Mouse (Mus musculus): ENCODE results near the gene Podxl. TPM values are rescaled to one million over a fixed set of nuclear protein-coding genes. Genes with fewer than 3 reads are reported as not detected.

Podxl gene
- polyA plus RNA-seq, 1 experiment from 2014 or later = 16.9 TPM

- ATAC-seq (replicated peaks; ENCODE audit: extremely low read depth, insufficient read depth, low FRiP score) = no peak
- no peak overlapping the region for H3K9ac ChIP-seq (ENCODE audit: low read length)
- 0 out of 2 replicates have a peak, but pooled peaks cover 4% of the 10 kb centered on the region for H3K27me3 ChIP-seq (ENCODE audit: control insufficient read depth, insufficient read depth, low read length)
- no peak overlapping the region for H3K27ac ChIP-seq (ENCODE audit: low read length)
- WGBS = 34% methylated on average over 13 of the region's 13 CpGs
- H3K4me1 ChIP-seq (ENCODE audit: control insufficient read depth, insufficient read depth, low read length) = peaks cover 8% of the 10 kb centered on the region
- H3K4me3 ChIP-seq (ENCODE audit: low read length) = no peak overlapping the region
- peak overlapping the region; percentile 47; the same call in 1 of the 2 replicates for H3K4me2 ChIP-seq (ENCODE audit: low read depth, low read length)
- H3K9me3 ChIP-seq (replicated peaks; ENCODE audit: control insufficient read depth, low read length) = no peaks in the 10 kb centered on the region
- no peaks in the 10 kb centered on the region for H3K36me3 ChIP-seq (ENCODE audit: control insufficient read depth, insufficient read depth)
Observed at GRCm38 (mm10) chr6:31560138-31560959, 3.4 kb downstream of the Podxl start.

- ATAC-seq (replicated peaks; ENCODE audit: extremely low read depth, insufficient read depth, low FRiP score) = no peak
- 87% methylated on average over 7 of the region's 7 CpGs for WGBS
- no peaks in the 10 kb centered on the region for H3K9me3 ChIP-seq (replicated peaks; ENCODE audit: control insufficient read depth, low read length)
- H3K9ac ChIP-seq (ENCODE audit: low read length) = no peak overlapping the region
- H3K27me3 ChIP-seq (ENCODE audit: control insufficient read depth, insufficient read depth, low read length) = no peaks in the 10 kb centered on the region
- no peak overlapping the region for H3K4me2 ChIP-seq (ENCODE audit: low read depth, low read length)
- no peaks in the 10 kb centered on the region for H3K4me1 ChIP-seq (ENCODE audit: control insufficient read depth, insufficient read depth, low read length)
- no peak overlapping the region for H3K27ac ChIP-seq (ENCODE audit: low read length)
- no peak overlapping the region for H3K4me3 ChIP-seq (ENCODE audit: low read length)
- no peaks in the 10 kb centered on the region for H3K36me3 ChIP-seq (ENCODE audit: control insufficient read depth, insufficient read depth)
Observed at GRCm38 (mm10) chr6:31556460-31557100, 7.2 kb downstream of the Podxl start.

GRCm38 (mm10) chr6:31550876-31551532 lies 12.8 kb downstream of the Podxl start:
- Histone ChIP-seq H3K36me3 (ENCODE audit: control insufficient read depth, insufficient read depth) (no peaks in the 10 kb centered on the region), H3K4me1 (ENCODE audit: control insufficient read depth, insufficient read depth, low read length) (peaks cover 19% of the 10 kb centered on the region), H3K9me3 (replicated peaks; ENCODE audit: control insufficient read depth, low read length) (no peaks in the 10 kb centered on the region), H3K9ac (ENCODE audit: low read length) (no peak overlapping the region), H3K27me3 (ENCODE audit: control insufficient read depth, insufficient read depth, low read length) (no peaks in the 10 kb centered on the region), H3K4me2 (ENCODE audit: low read depth, low read length) (no peak overlapping the region), H3K4me3 (ENCODE audit: low read length) (no peak overlapping the region), H3K27ac (ENCODE audit: low read length) (no peak overlapping the region)
- no peak for ATAC-seq (replicated peaks; ENCODE audit: extremely low read depth, insufficient read depth, low FRiP score)
- WGBS = 72% methylated on average over 22 of the region's 22 CpGs

- 24% methylated on average over 5 of the region's 5 CpGs for WGBS
- ATAC-seq (replicated peaks; ENCODE audit: extremely low read depth, insufficient read depth, low FRiP score) = peak; percentile 92
- no peaks in the 10 kb centered on the region for H3K27me3 ChIP-seq (ENCODE audit: control insufficient read depth, insufficient read depth, low read length)
- no peak overlapping the region for H3K4me3 ChIP-seq (ENCODE audit: low read length)
- H3K9me3 ChIP-seq (replicated peaks; ENCODE audit: control insufficient read depth, low read length) = no peaks in the 10 kb centered on the region
- no peaks in the 10 kb centered on the region for H3K36me3 ChIP-seq (ENCODE audit: control insufficient read depth, insufficient read depth)
- peaks cover 21% of the 10 kb centered on the region for H3K4me1 ChIP-seq (ENCODE audit: control insufficient read depth, insufficient read depth, low read length)
- no peak overlapping the region; the same call in 1 of the 2 replicates for H3K9ac ChIP-seq (ENCODE audit: low read length)
- no peak overlapping the region for H3K4me2 ChIP-seq (ENCODE audit: low read depth, low read length)
- H3K27ac ChIP-seq (ENCODE audit: low read length) = peak overlapping the region; percentile 59
Observed at GRCm38 (mm10) chr6:31549361-31550051, 14.3 kb downstream of the Podxl start.

- H3K9ac ChIP-seq (ENCODE audit: low read length) = peak overlapping the region; percentile 34
- peak overlapping the region; percentile 31; the same call in 1 of the 2 replicates for H3K4me2 ChIP-seq (ENCODE audit: low read depth, low read length)
Observed at GRCm38 (mm10) chr6:31544318-31544717, 19.5 kb downstream of the Podxl start.

GRCm38 (mm10) chr6:31540018-31540417 lies 23.8 kb downstream of the Podxl start:
- 72% methylated on average over 6 of the region's 6 CpGs for WGBS
- no peak for ATAC-seq (replicated peaks; ENCODE audit: extremely low read depth, insufficient read depth, low FRiP score)
- no peaks in the 10 kb centered on the region for H3K36me3 ChIP-seq (ENCODE audit: control insufficient read depth, insufficient read depth)

More at GRCm38 (mm10) chr6:31544318-31544717, 19.5 kb downstream of the Podxl start:
- peak; percentile 49 for ATAC-seq (replicated peaks; ENCODE audit: extremely low read depth, insufficient read depth, low FRiP score)
- H3K27ac ChIP-seq (ENCODE audit: low read length) = peak overlapping the region; percentile 63
- no peaks in the 10 kb centered on the region for H3K9me3 ChIP-seq (replicated peaks; ENCODE audit: control insufficient read depth, low read length)
- H3K27me3 ChIP-seq (ENCODE audit: control insufficient read depth, insufficient read depth, low read length) = no peaks in the 10 kb centered on the region
- 38% methylated on average over 4 of the region's 4 CpGs for WGBS
- H3K36me3 ChIP-seq (ENCODE audit: control insufficient read depth, insufficient read depth) = no peaks in the 10 kb centered on the region
- no peak overlapping the region for H3K4me3 ChIP-seq (ENCODE audit: low read length)
- H3K4me1 ChIP-seq (ENCODE audit: control insufficient read depth, insufficient read depth, low read length) = peaks cover 19% of the 10 kb centered on the region

GRCm38 (mm10) chr6:31538112-31538511 lies 25.7 kb downstream of the Podxl start:
- no peaks in the 10 kb centered on the region for H3K27me3 ChIP-seq (ENCODE audit: control insufficient read depth, insufficient read depth, low read length)
- no peaks in the 10 kb centered on the region for H3K4me1 ChIP-seq (ENCODE audit: control insufficient read depth, insufficient read depth, low read length)
- ATAC-seq (replicated peaks; ENCODE audit: extremely low read depth, insufficient read depth, low FRiP score) = no peak
- no peaks in the 10 kb centered on the region for H3K9me3 ChIP-seq (replicated peaks; ENCODE audit: control insufficient read depth, low read length)
- WGBS = 90% methylated on average over 1 of the region's 1 CpGs
- H3K36me3 ChIP-seq (ENCODE audit: control insufficient read depth, insufficient read depth) = no peaks in the 10 kb centered on the region
- no peak overlapping the region for H3K9ac ChIP-seq (ENCODE audit: low read length)
- no peak overlapping the region for H3K27ac ChIP-seq (ENCODE audit: low read length)
- no peak overlapping the region for H3K4me2 ChIP-seq (ENCODE audit: low read depth, low read length)
- H3K4me3 ChIP-seq (ENCODE audit: low read length) = no peak overlapping the region

More at GRCm38 (mm10) chr6:31540018-31540417, 23.8 kb downstream of the Podxl start:
- Histone ChIP-seq H3K27me3 (ENCODE audit: control insufficient read depth, insufficient read depth, low read length) (no peaks in the 10 kb centered on the region), H3K4me3 (ENCODE audit: low read length) (no peak overlapping the region), H3K9me3 (replicated peaks; ENCODE audit: control insufficient read depth, low read length) (no peaks in the 10 kb centered on the region), H3K27ac (ENCODE audit: low read length) (no peak overlapping the region), H3K9ac (ENCODE audit: low read length) (no peak overlapping the region), H3K4me2 (ENCODE audit: low read depth, low read length) (no peak overlapping the region), H3K4me1 (ENCODE audit: control insufficient read depth, insufficient read depth, low read length) (peaks cover 7% of the 10 kb centered on the region)

GRCm38 (mm10) chr6:31537193-31537592 lies 26.6 kb downstream of the Podxl start:
- Histone ChIP-seq H3K4me2 (ENCODE audit: low read depth, low read length) (no peak overlapping the region), H3K36me3 (ENCODE audit: control insufficient read depth, insufficient read depth) (no peaks in the 10 kb centered on the region), H3K27me3 (ENCODE audit: control insufficient read depth, insufficient read depth, low read length) (no peaks in the 10 kb centered on the region), H3K27ac (ENCODE audit: low read length) (no peak overlapping the region), H3K4me3 (ENCODE audit: low read length) (no peak overlapping the region), H3K9me3 (replicated peaks; ENCODE audit: control insufficient read depth, low read length) (no peaks in the 10 kb centered on the region), H3K9ac (ENCODE audit: low read length) (no peak overlapping the region), H3K4me1 (ENCODE audit: control insufficient read depth, insufficient read depth, low read length) (no peaks in the 10 kb centered on the region)
- WGBS = 70% methylated on average over 4 of the region's 4 CpGs
- ATAC-seq (replicated peaks; ENCODE audit: extremely low read depth, insufficient read depth, low FRiP score) = no peak

All from heart, embryonic 16.5 days (tissue).